Mouse (Mus musculus): ENCODE data around the gene Mrc2.

- TF ChIP-seq POLR2A (IDR thresholded peaks at IDR 0.05; ENCODE audit: control insufficient read depth in 1 of 2, insufficient read depth in 1 of 2, low read depth in 1 of 2, low read length in 2 of 2, poor library complexity in 1 of 2) (no peak), CTCF (IDR thresholded peaks at IDR 0.05 in 2 of 3, conservative IDR thresholded peaks at IDR 0.05 in 1 of 3; ENCODE audit: control insufficient read depth in 1 of 3, insufficient read depth in 1 of 3, low read depth in 2 of 3, low read length in 3 of 3, poor library complexity in 1 of 3, severe bottlenecking in 1 of 3) (no peak), EP300 (IDR thresholded peaks at IDR 0.05; ENCODE audit: low read depth in 1 of 2, low read length in 2 of 2) (no peak), ZNF384 (IDR thresholded peaks at IDR 0.05; ENCODE audit: low read depth, low read length) (no peak), ZKSCAN1 (IDR thresholded peaks at IDR 0.05; ENCODE audit: low read depth, low read length) (no peak), E2F4 (IDR thresholded peaks at IDR 0.05; ENCODE audit: borderline replicate concordance, low read depth, low read length) (no peak)
Observed at GRCm38 (mm10) chr11:105316121-105316520, 23.7 kb downstream of the Mrc2 start.
